Mouse (Mus musculus) cerebellum, adult 2 months (tissue): Measurements from ENCODE around the gene Zcchc8.

Source experiments
- CTCF ChIP-seq: fragments of 200-500 bp; IDR thresholded peaks from 2 replicates; pipeline ENCODE4 v1.5.1; 2011; ENCODE audit warnings: low read depth, mild to moderate bottlenecking, control low read depth, low read length, moderate library complexity, borderline replicate concordance; ENCODE audit not compliant: insufficient read depth
- POLR2A ChIP-seq: fragments of 200-500 bp; IDR thresholded peaks from 2 replicates; pipeline ENCODE4 v1.6.1; 2011; ENCODE audit warnings: low read length, control low read depth, borderline replicate concordance; ENCODE audit not compliant: insufficient read depth

GRCm38 (mm10) chr5:123661602-123662001 is 59.3 kb downstream of the Zcchc8 start:
- TF ChIP-seq CTCF (no peak), POLR2A (no peak)
